Mouse (Mus musculus) MEL-GATA-1-ER (cell line): ENCODE measurements around the gene Nrn1l.

Experiments used
- DNase-seq: peaks from one replicate; pipeline ENCODE4 v3.0.0-alpha.2; 2012; ENCODE audit warnings: low read depth; ENCODE audit errors: extremely low read depth

Gene Nrn1l

DNA sequence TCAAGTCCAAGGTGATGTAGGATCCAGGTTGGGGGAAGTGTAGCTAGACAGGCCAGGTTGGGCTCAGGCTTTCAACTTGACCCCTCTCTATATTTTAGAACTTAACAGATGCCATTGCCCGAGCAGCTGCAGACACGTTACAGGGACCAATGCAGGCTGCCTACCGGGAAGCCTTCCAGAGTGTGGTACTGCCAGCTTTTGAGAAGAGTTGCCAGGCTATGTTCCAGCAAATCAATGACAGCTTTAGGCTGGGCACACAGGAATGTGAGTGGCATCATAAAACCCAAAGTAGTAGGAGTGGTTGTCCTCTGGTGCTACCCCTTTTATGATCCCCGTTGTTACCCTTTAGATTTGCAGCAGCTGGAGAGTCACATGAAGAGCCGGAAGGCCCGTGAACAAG lies 2.5 kb upstream of the Nrn1l start:
- no peak for DNase-seq

- DNase-seq, result no peak
These were observed 935 bp upstream of the Nrn1l start for GRCm38 (mm10) chr8:105892432-105892831.

DNA sequence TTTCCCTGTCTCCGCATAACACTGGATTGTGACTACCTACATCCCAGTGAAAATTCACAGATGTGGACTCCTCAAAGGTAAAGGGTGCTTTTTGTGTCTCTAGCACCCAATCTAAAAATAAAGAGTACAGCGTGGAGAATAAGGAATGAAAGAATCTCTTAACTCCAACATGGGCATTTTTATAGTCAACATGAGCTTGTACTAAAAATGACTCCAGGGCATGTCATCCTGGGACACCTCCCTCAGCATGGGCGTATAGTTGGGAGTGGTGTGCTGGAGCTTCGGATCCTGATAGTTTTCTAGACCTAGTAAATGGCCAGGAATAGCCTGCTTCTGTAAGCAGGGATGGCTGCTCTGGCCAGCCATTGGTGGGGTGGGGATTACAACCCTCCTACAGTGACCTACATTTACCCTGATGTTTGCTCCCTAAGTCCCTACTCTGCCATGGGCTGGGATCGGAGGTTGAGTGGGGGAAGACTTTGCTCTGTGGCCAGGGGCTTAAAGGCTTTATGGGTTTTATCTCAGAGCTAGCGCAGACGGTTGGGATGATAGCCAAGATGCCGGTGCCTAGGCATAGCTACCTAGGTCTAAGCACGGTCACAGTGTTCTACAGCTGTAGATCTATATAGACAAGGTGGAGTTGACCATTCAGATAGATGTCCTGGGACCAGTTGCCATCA lies 4.6 kb downstream of the Nrn1l start:
- no peak for DNase-seq

- peak; percentile 82 for DNase-seq
These were observed 7.0 kb downstream of the Nrn1l start, which contains the start of gene Pskh1 for GRCm38 (mm10) chr8:105900180-105900940. Gene Pskh1 (plus strand): TSS chr8:105900441.

GRCm38 (mm10) chr8:105900941-105901616 lies 7.7 kb downstream of the Nrn1l start:
- peak; percentile 72 for DNase-seq

GRCm38 (mm10) chr8:105919390-105919789 lies 26.0 kb downstream of the Nrn1l start:
- DNase-seq, result no peak

DNA sequence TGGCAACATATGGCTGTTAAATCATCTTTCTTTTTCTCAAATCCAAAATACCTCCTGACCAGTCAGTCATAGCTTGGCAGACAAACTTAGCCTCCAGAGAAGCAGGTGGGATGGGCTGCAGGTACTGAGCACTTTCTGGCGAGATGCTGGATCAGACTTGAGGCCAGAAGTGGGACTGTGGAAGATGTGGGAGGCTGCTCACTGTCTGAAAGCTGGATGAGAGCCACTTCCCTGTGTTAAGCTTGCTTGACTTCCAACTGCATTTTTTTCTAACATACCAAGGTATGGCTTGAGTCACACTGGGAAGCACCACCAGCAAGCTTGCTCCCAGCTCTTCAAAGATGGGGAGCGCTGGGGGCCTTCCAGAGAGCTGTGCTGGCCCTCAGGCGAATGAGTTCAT lies 31.8 kb downstream of the Nrn1l start:
- no peak for DNase-seq

- DNase-seq, result peak; percentile 26
These were observed 37.2 kb downstream of the Nrn1l start for GRCm38 (mm10) chr8:105930602-105931001.

DNA sequence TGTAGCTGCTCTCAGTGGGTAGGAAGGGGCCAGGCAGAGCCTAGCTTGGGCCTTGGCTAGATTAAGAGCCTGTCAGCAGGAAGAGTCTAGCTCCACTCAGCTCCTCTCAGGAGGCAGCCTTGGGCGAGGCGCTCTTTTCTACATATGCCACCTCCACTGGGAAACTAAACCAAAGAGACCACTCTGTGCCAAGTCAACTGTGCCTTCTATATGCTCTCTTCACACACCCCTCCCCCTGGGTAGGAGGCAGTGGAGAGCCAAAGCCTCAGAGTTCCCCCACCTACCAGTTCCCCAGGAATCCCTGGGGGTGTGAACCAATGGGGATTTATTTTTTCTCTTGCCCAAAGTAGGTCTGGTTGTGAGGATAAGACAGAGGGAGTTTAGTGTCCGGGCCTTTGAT lies 37.9 kb downstream of the Nrn1l start:
- no peak for DNase-seq

- no peak for DNase-seq
These were observed 39.2 kb downstream of the Nrn1l start for GRCm38 (mm10) chr8:105932525-105932924.

GRCm38 (mm10) chr8:105933762-105934161 lies 40.4 kb downstream of the Nrn1l start, which contains the start of gene Ctrl:
Gene Ctrl (minus strand): TSS chr8:105933862.
- DNase-seq, result no peak

DNA sequence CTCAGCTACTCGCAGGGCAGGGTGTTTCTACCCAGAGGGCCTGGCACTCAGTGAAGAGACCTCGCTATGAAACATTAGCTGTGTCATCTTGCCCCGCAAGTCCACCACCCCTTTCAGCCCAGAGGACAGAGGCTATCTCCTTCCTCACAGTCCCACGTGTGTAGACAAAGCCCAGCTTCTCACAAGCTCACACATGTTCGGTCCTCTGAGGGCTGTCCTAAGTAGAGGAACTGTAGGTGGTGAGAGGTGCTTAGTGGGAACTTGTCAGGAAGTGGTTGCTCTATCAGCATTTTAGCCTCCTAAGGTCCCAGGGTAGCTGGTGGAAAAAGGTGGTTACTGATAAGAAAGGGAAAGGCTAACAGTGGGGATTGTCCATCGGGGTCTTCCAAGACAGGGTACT lies 41.7 kb downstream of the Nrn1l start:
- peak; percentile 89 for DNase-seq

GRCm38 (mm10) chr8:105935863-105936603 lies 42.7 kb downstream of the Nrn1l start:
- DNase-seq, result peak; percentile 39

- DNase-seq, result peak; percentile 90
These were observed 43.6 kb downstream of the Nrn1l start for GRCm38 (mm10) chr8:105936866-105937475.

GRCm38 (mm10) chr8:105937496-105938305 lies 44.3 kb downstream of the Nrn1l start:
- DNase-seq, result peak; percentile 36

DNA sequence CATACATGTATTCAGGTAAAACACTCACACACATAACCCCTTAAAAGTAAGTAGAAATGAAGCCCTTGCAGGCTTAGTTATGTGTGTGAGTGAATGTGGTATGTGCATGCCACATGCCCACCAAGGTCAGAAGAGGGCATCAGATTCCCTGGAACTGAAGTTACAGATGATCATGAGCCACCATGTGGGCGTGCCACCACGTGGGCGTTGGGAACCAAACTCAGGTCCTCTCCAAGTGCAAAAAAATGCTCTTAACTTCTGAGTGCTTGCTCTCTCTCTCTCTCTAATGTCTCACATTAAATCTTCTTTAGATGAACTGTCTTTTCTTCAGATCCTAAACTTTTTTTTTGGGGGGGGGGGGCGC lies 44.9 kb downstream of the Nrn1l start, which contains the start of gene Psmb10:
Gene Psmb10, minus strand, starts transcription at position 139 of the 364 bp plus-strand sequence.
- peak; percentile 39 for DNase-seq

GRCm38 (mm10) chr8:105942026-105942425 lies 48.7 kb downstream of the Nrn1l start:
- DNase-seq, result no peak

DNA sequence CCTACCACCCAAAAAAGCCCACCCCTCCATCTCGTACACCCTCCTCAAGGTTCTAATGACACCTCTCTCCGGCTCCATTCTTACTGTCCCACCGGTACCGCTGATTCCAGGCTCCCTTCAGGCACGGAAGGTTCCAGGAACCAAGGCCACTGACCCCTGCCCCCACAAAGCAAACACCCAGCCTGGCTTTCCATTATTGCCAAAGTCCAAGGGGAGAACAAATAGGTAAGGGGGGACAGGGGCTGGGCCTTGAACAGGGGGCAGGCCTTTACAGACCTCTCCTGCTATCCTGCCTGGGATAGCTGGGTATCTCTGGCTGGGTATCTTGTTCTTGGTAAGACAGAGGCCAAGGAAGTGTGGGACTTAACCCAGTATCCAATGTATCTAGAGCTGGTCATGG lies 49.2 kb downstream of the Nrn1l start:
- no peak for DNase-seq

DNA sequence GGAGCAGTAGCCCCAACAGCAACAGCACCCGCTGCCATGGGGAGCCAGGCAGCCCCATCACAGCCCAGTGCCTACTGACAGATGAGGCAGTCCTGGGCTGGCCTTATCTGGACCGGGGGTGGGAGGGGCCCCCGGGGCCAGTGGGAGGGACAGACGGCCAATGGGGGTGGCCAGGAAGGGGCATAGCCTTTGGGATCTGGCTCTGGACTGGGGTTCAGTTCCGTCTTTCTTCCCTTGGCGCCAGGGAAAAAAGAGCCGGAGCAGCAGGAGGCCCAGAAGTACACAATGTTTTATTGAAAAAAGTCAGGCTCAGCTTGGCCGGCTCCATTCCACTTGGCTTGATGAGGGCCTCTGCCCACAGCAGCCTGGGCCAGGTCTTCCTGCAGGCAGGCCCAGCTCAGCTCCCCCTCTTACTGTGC lies 50.0 kb downstream of the Nrn1l start, which contains the start of gene Lcat:
Gene Lcat, minus strand, starts transcription at position 62 of the 419 bp plus-strand sequence.
- no peak for DNase-seq
